Mouse (Mus musculus): Measurements from ENCODE around the gene Zbed5. TPM values are rescaled to one million over a fixed set of nuclear protein-coding genes. Genes with fewer than 3 reads are reported as not detected.
"Not testable (repeated sequence)": the region's sequence is repeated elsewhere in the genome, so short reads cannot be mapped to it uniquely, and the experiment has no call there.

The Zbed5 gene
- polyA plus RNA-seq, 1 experiment from 2014 or later: 1.8 TPM

- Histone ChIP-seq H3K36me3 (peaks cover 4% of the 10 kb centered on the region), H3K9me3 (replicated peaks) (no peaks in the 10 kb centered on the region), H3K9ac (no peak overlapping the region), H3K27ac (no peak overlapping the region), H3K4me1 (no peaks in the 10 kb centered on the region), H3K27me3 (replicated peaks) (no peaks in the 10 kb centered on the region), H3K4me3 (no peak overlapping the region), H3K4me2 (no peak overlapping the region)
- WGBS (ENCODE audit: insufficient replicate concordance): 67% methylated on average over 11 of the region's 11 CpGs
- ATAC-seq: no peak
Observed at GRCm38 (mm10) chr5:129875098-129875497, 20.4 kb upstream of the Zbed5 start.

GRCm38 (mm10) chr5:129877731-129878455 is 17.6 kb upstream of the Zbed5 start:
- Histone ChIP-seq H3K9me3 (replicated peaks) (no peaks in the 10 kb centered on the region), H3K9ac (no peak overlapping the region), H3K36me3 (peaks cover 30% of the 10 kb centered on the region), H3K4me2 (no peak overlapping the region), H3K27ac (no peak overlapping the region), H3K4me1 (no peaks in the 10 kb centered on the region), H3K27me3 (replicated peaks) (no peaks in the 10 kb centered on the region), H3K4me3 (no peak overlapping the region)
- ATAC-seq: no peak
- 53% methylated on average over 9 of the region's 9 CpGs for WGBS (ENCODE audit: insufficient replicate concordance)

GRCm38 (mm10) chr5:129878946-129879345 is 16.6 kb upstream of the Zbed5 start:
- no peaks in the 10 kb centered on the region for H3K27me3 ChIP-seq (replicated peaks)
- no peak overlapping the region for H3K4me3 ChIP-seq
- H3K9me3 ChIP-seq (replicated peaks): no peaks in the 10 kb centered on the region
- 59% methylated on average over 2 of the region's 2 CpGs for WGBS (ENCODE audit: insufficient replicate concordance)
- peaks cover 38% of the 10 kb centered on the region for H3K36me3 ChIP-seq
- H3K9ac ChIP-seq: no peak overlapping the region
- H3K27ac ChIP-seq: no peak overlapping the region
- no peaks in the 10 kb centered on the region for H3K4me1 ChIP-seq
- no peak for ATAC-seq
- no peak overlapping the region for H3K4me2 ChIP-seq

GRCm38 (mm10) chr5:129879888-129880287 is 15.6 kb upstream of the Zbed5 start:
- Histone ChIP-seq H3K9ac (no peak overlapping the region), H3K36me3 (peaks cover 47% of the 10 kb centered on the region), H3K4me2 (no peak overlapping the region), H3K27me3 (replicated peaks) (no peaks in the 10 kb centered on the region), H3K4me3 (no peak overlapping the region), H3K9me3 (replicated peaks) (no peaks in the 10 kb centered on the region), H3K4me1 (peaks cover 5% of the 10 kb centered on the region; the same call in 1 of the 2 replicates), H3K27ac (no peak overlapping the region)
- no peak for ATAC-seq
- 59% methylated on average over 3 of the region's 3 CpGs for WGBS (ENCODE audit: insufficient replicate concordance)

- H3K4me2 ChIP-seq: peak overlapping the region; percentile 85
- H3K9me3 ChIP-seq (replicated peaks): no peaks in the 10 kb centered on the region
- H3K36me3 ChIP-seq: peaks cover 40% of the 10 kb centered on the region
- no peak for ATAC-seq
- 6% methylated on average over 10 of the region's 10 CpGs for WGBS (ENCODE audit: insufficient replicate concordance)
- H3K27me3 ChIP-seq (replicated peaks): no peaks in the 10 kb centered on the region
- peak overlapping the region; percentile 83 for H3K4me3 ChIP-seq
- H3K27ac ChIP-seq: peak overlapping the region; percentile 99
- H3K4me1 ChIP-seq: peaks cover 19% of the 10 kb centered on the region
- peak overlapping the region; percentile 92 for H3K9ac ChIP-seq
Observed at GRCm38 (mm10) chr5:129886271-129886670, 9.3 kb upstream of the Zbed5 start.

GRCm38 (mm10) chr5:129886911-129887636 is 8.4 kb upstream of the Zbed5 start, which contains the start of gene Chchd2:
Chchd2 (minus strand) TSS chr5:129887470.
- WGBS (ENCODE audit: insufficient replicate concordance): under 1% methylated on average over 46 of the region's 46 CpGs
- peak within 1 kb of the TSS; percentile 85 for H3K4me2 ChIP-seq
- H3K36me3 ChIP-seq: peaks cover 32% of the 10 kb centered on the region
- peak; percentile 99 for ATAC-seq
- peaks cover 19% of the 10 kb centered on the region for H3K4me1 ChIP-seq
- H3K9ac ChIP-seq: peak within 1 kb of the TSS; percentile 92
- H3K4me3 ChIP-seq: peak within 1 kb of the TSS; percentile 83
- H3K9me3 ChIP-seq (replicated peaks): no peaks in the 10 kb centered on the region
- H3K27ac ChIP-seq: peak within 1 kb of the TSS; percentile 99
- no peaks in the 10 kb centered on the region for H3K27me3 ChIP-seq (replicated peaks)

- 61% methylated on average over 6 of the region's 7 CpGs for WGBS (ENCODE audit: insufficient replicate concordance)
- ATAC-seq; H3K36me3 ChIP-seq; H3K9me3 ChIP-seq (replicated peaks); H3K27ac ChIP-seq; H3K4me2 ChIP-seq; H3K27me3 ChIP-seq (replicated peaks); H3K4me3 ChIP-seq; H3K9ac ChIP-seq: not testable (repeated sequence)
- H3K4me1 ChIP-seq: peaks cover 14% of the 10 kb centered on the region
Observed at GRCm38 (mm10) chr5:129890390-129890789, 5.1 kb upstream of the Zbed5 start.

- Histone ChIP-seq H3K36me3 (no peaks in the 10 kb centered on the region), H3K27ac (no peak within 1 kb of the TSS), H3K9ac (no peak within 1 kb of the TSS), H3K4me3 (no peak within 1 kb of the TSS), H3K9me3 (replicated peaks) (no peaks in the 10 kb centered on the region), H3K4me2 (no peak within 1 kb of the TSS), H3K4me1 (peaks cover 15% of the 10 kb centered on the region), H3K27me3 (replicated peaks) (no peaks in the 10 kb centered on the region; the same call in 1 of the 2 replicates)
- no peak for ATAC-seq
- 85% methylated on average over 1 of the region's 1 CpGs for WGBS (ENCODE audit: insufficient replicate concordance)
Observed at GRCm38 (mm10) chr5:129898449-129898848, 2.9 kb downstream of the Zbed5 start, which contains the start of gene Phkg1. Phkg1 (minus strand) TSS chr5:129898549.

- no peak for ATAC-seq
- Histone ChIP-seq H3K4me1 (peaks cover 21% of the 10 kb centered on the region), H3K27me3 (replicated peaks) (peaks cover 17% of the 10 kb centered on the region; the same call in 1 of the 2 replicates), H3K27ac (no peak overlapping the region), H3K4me2 (peak overlapping the region; percentile 95), H3K4me3 (peak overlapping the region; percentile 63), H3K36me3 (no peaks in the 10 kb centered on the region), H3K9me3 (replicated peaks) (no peaks in the 10 kb centered on the region), H3K9ac (no peak overlapping the region)
- 21% methylated on average over 4 of the region's 4 CpGs for WGBS (ENCODE audit: insufficient replicate concordance)
Observed at GRCm38 (mm10) chr5:129907775-129908174, 12.3 kb downstream of the Zbed5 start.

- Histone ChIP-seq H3K4me1 (peaks cover 21% of the 10 kb centered on the region), H3K9me3 (replicated peaks) (no peaks in the 10 kb centered on the region), H3K4me2 (peak within 1 kb of the TSS; percentile 95), H3K9ac (peak within 1 kb of the TSS; percentile 73), H3K36me3 (no peaks in the 10 kb centered on the region), H3K27ac (peak within 1 kb of the TSS; percentile 50), H3K27me3 (replicated peaks) (peaks cover 17% of the 10 kb centered on the region; the same call in 1 of the 2 replicates), H3K4me3 (peak within 1 kb of the TSS; percentile 63)
- under 1% methylated on average over 63 of the region's 63 CpGs for WGBS (ENCODE audit: insufficient replicate concordance)
- ATAC-seq: peak; percentile 94
Observed at GRCm38 (mm10) chr5:129908242-129908965, 12.9 kb downstream of the Zbed5 start, which contains the start of gene Nupr1l. Nupr1l (plus strand) TSS chr5:129908540.

- Histone ChIP-seq H3K4me2 (peak overlapping the region; percentile 95), H3K27me3 (replicated peaks) (peaks cover 17% of the 10 kb centered on the region; the same call in 1 of the 2 replicates), H3K4me3 (peak overlapping the region; percentile 63), H3K36me3 (no peaks in the 10 kb centered on the region), H3K9ac (peak overlapping the region; percentile 73; the same call in 1 of the 2 replicates), H3K4me1 (peaks cover 21% of the 10 kb centered on the region), H3K9me3 (replicated peaks) (no peaks in the 10 kb centered on the region), H3K27ac (no peak overlapping the region)
- no peak for ATAC-seq
- 59% methylated on average over 9 of the region's 9 CpGs for WGBS (ENCODE audit: insufficient replicate concordance)
Observed at GRCm38 (mm10) chr5:129909147-129909546, 13.6 kb downstream of the Zbed5 start.
